Mouse (Mus musculus) midbrain, postnatal 0 days (tissue): Measurements from ENCODE around the gene Galt. TPM values are rescaled to one million over a fixed set of nuclear protein-coding genes. Genes with fewer than 3 reads are reported as not detected.
"Not testable (repeated sequence)": the region's sequence is repeated elsewhere in the genome, so short reads cannot be mapped to it uniquely, and the experiment has no call there.

Experiments used
- ATAC-seq: fragments of 200-750 bp; cut with Nextera tagmentation; 2 replicates; pipeline ENCODE4 v1.8.0; 2017; ENCODE audit warnings: moderate number of reproducible peaks, mild to moderate bottlenecking, moderate TSS enrichment, moderate library complexity; ENCODE audit not compliant: low FRiP score
- DNase-seq: peaks from one replicate; pipeline ENCODE4 v3.0.0-alpha.2; 2015; ENCODE audit warnings: low spot score
- H3K27ac ChIP-seq: fragments of 300-500 bp; sonication (generic); 2 replicates; pipeline ENCODE4 v1.5.1; 2014; ENCODE audit warnings: low read depth, mild to moderate bottlenecking, low read length, mixed read lengths
- H3K27me3 ChIP-seq: fragments of 300-500 bp; sonication (generic); 2 replicates; pipeline ENCODE4 v1.6.1; 2014; ENCODE audit warnings: low read length, control low read depth, mixed read lengths; ENCODE audit not compliant: insufficient read depth
- H3K36me3 ChIP-seq: fragments of 300-500 bp; sonication (generic); 2 replicates; pipeline ENCODE4 v1.6.1; 2014; ENCODE audit warnings: low read length, control low read depth, mixed read lengths; ENCODE audit not compliant: insufficient read depth
- H3K4me1 ChIP-seq: fragments of 300-500 bp; sonication (generic); 2 replicates; pipeline ENCODE4 v1.6.1; 2014; ENCODE audit warnings: mild to moderate bottlenecking, control low read depth, antibody characterized with exemption, low read length, mixed read lengths; ENCODE audit not compliant: insufficient read depth
- H3K4me2 ChIP-seq: fragments of 300-500 bp; sonication (generic); 2 replicates; pipeline ENCODE4 v1.6.1; 2014; ENCODE audit warnings: low read depth, mild to moderate bottlenecking, low read length, mixed read lengths; ENCODE audit not compliant: poor library complexity, severe bottlenecking
- H3K4me3 ChIP-seq: fragments of 300-500 bp; sonication (generic); 2 replicates; pipeline ENCODE4 v1.5.1; 2014; ENCODE audit warnings: low read depth, mild to moderate bottlenecking, low read length, moderate library complexity
- H3K9ac ChIP-seq: fragments of 300-500 bp; sonication (generic); replicated peaks from 2 replicates; pipeline ENCODE4 v1.6.1; 2014; ENCODE audit warnings: mild to moderate bottlenecking, low read length, moderate library complexity, mixed read lengths; ENCODE audit not compliant: poor library complexity, severe bottlenecking
- H3K9me3 ChIP-seq: fragments of 300-500 bp; sonication (generic); 2 replicates; pipeline ENCODE4 v1.6.1; 2016; ENCODE audit warnings: low read length, control low read depth
- CTCF ChIP-seq: IDR thresholded peaks from 2 replicates; pipeline ENCODE4 v1.5.1; 2016; ENCODE audit warnings: antibody characterized with exemption, mild to moderate bottlenecking
- WGBS: fragments of 180-500 bp; shearing (Covaris S2); extraction: QIAGEN DNeasy Blood & Tissue Kit; methylation state at CpG from one replicate; pipeline ENCODE4 v1.1.7; 2014; 5-methylcytosine and 5-hydroxymethylcytosine counted together
- polyA plus RNA-seq: library from polyadenylated mRNA; unstranded; fragments of >200 nt; fragmentation: Nextera tagmentation; extraction: Ambion mirVana; gene quantifications from 2 replicates; pipeline ENCODE4 v1.2.1, GENCODE M21; 2015
- total RNA-seq: library from RNA; depleted of rRNA; stranded (reverse); fragments of >200 nt; gene quantifications from 2 replicates; pipeline ENCODE4 v1.2.3, GENCODE M21; 2014

The Galt gene
- total and polyA plus RNA-seq, 2 experiments from 2014 or later = 54.0 to 68.1 TPM

- WGBS = 42% methylated on average over 8 of the region's 8 CpGs
- DNase-seq (no peak), ATAC-seq (peak; percentile 53; the same call in 1 of the 2 replicates)
- Histone ChIP-seq H3K4me1 (no peaks in the 10 kb centered on the region), H3K27ac (no peak overlapping the region), H3K9ac (0 out of 2 replicates have a peak overlapping the region, but pooled peaks have one; percentile 36), H3K27me3 (no peaks in the 10 kb centered on the region), H3K4me2 (peak overlapping the region; percentile 9; the same call in 1 of the 2 replicates), H3K4me3 (no peak overlapping the region), H3K36me3 (0 out of 2 replicates have a peak, but pooled peaks cover 4% of the 10 kb centered on the region), H3K9me3 (no peaks in the 10 kb centered on the region)
- no peak for TF ChIP-seq CTCF
Measured at GRCm38 (mm10) chr4:41762099-41762687, 7.2 kb downstream of the Galt start.

- DNase-seq = peak; percentile 63
- ATAC-seq = peak; percentile 29; the same call in 1 of the 2 replicates
- not testable (repeated sequence) for H3K27me3 ChIP-seq, H3K36me3 ChIP-seq, H3K4me2 ChIP-seq, H3K4me3 ChIP-seq, H3K9me3 ChIP-seq, H3K4me1 ChIP-seq, H3K27ac ChIP-seq
- WGBS = 43% methylated on average over 8 of the region's 8 CpGs
- 0 out of 2 replicates have a peak overlapping the region, but pooled peaks have one; percentile 36 for H3K9ac ChIP-seq
Measured at GRCm38 (mm10) chr4:41762688-41763114, 7.7 kb downstream of the Galt start.

- not testable (repeated sequence) for ATAC-seq, H3K36me3 ChIP-seq, H3K27ac ChIP-seq, H3K4me1 ChIP-seq, DNase-seq, H3K4me3 ChIP-seq, H3K9ac ChIP-seq, H3K9me3 ChIP-seq, H3K27me3 ChIP-seq, H3K4me2 ChIP-seq
- WGBS = 88% methylated on average over 3 of the region's 6 CpGs
Measured at GRCm38 (mm10) chr4:41763176-41763575, 8.1 kb downstream of the Galt start.

- not testable (repeated sequence) for ATAC-seq, H3K9me3 ChIP-seq, H3K9ac ChIP-seq, H3K4me3 ChIP-seq, H3K27ac ChIP-seq, H3K27me3 ChIP-seq, H3K4me2 ChIP-seq, H3K36me3 ChIP-seq, H3K4me1 ChIP-seq, DNase-seq
- WGBS = 86% methylated on average over 10 of the region's 10 CpGs
Measured at GRCm38 (mm10) chr4:41767301-41767700, 12.3 kb downstream of the Galt start.

- not testable (repeated sequence) for H3K9ac ChIP-seq, H3K9me3 ChIP-seq, H3K27ac ChIP-seq, H3K36me3 ChIP-seq, DNase-seq, ATAC-seq, H3K27me3 ChIP-seq, H3K4me1 ChIP-seq
- Histone ChIP-seq H3K4me3 (peak overlapping the region; percentile 31), H3K4me2 (peak overlapping the region; percentile 38)
- WGBS = 5% methylated on average over 4 of the region's 16 CpGs
Measured at GRCm38 (mm10) chr4:41772946-41773345, 17.9 kb downstream of the Galt start.

- not testable (repeated sequence) for H3K27me3 ChIP-seq, H3K36me3 ChIP-seq, H3K27ac ChIP-seq, H3K9ac ChIP-seq, ATAC-seq, H3K4me1 ChIP-seq, H3K9me3 ChIP-seq
- peak; percentile 41 for DNase-seq
- Histone ChIP-seq H3K4me2 (peak overlapping the region; percentile 40; the same call in 1 of the 2 replicates), H3K4me3 (peak overlapping the region; percentile 38)
- under 1% methylated on average over 18 of the region's 25 CpGs for WGBS
Measured at GRCm38 (mm10) chr4:41773502-41773901, 18.5 kb downstream of the Galt start.

- not testable (repeated sequence) for H3K27me3 ChIP-seq, H3K9ac ChIP-seq, H3K9me3 ChIP-seq, ATAC-seq, H3K36me3 ChIP-seq, H3K4me1 ChIP-seq
- Histone ChIP-seq H3K4me3 (peak within 1 kb of the TSS; percentile 38), H3K4me2 (peak within 1 kb of the TSS; percentile 40), H3K27ac (0 out of 2 replicates have a peak within 1 kb of the TSS, but pooled peaks have one; percentile 12)
- peak; percentile 87 for DNase-seq
- under 1% methylated on average over 12 of the region's 14 CpGs for WGBS
Measured at GRCm38 (mm10) chr4:41774002-41774401, 19.0 kb downstream of the Galt start, which contains the start of gene Ccl27a. Ccl27a (minus strand) TSS chr4:41774247.

GRCm38 (mm10) chr4:41774506-41774905 is 19.5 kb downstream of the Galt start:
- Histone ChIP-seq H3K4me3 (peak overlapping the region; percentile 38), H3K27ac (0 out of 2 replicates have a peak overlapping the region, but pooled peaks have one; percentile 12), H3K4me2 (peak overlapping the region; percentile 28)
- not testable (repeated sequence) for DNase-seq, H3K9ac ChIP-seq, ATAC-seq, H3K27me3 ChIP-seq, H3K9me3 ChIP-seq, H3K36me3 ChIP-seq, H3K4me1 ChIP-seq
- WGBS = 51% methylated on average over 3 of the region's 3 CpGs

- not testable (repeated sequence) for ATAC-seq, H3K27ac ChIP-seq, H3K4me1 ChIP-seq, H3K9me3 ChIP-seq, H3K36me3 ChIP-seq, H3K4me3 ChIP-seq, H3K27me3 ChIP-seq, H3K9ac ChIP-seq, H3K4me2 ChIP-seq, DNase-seq
- 73% methylated on average over 1 of the region's 1 CpGs for WGBS
Measured at GRCm38 (mm10) chr4:41775840-41776239, 20.8 kb downstream of the Galt start.
